Mouse (Mus musculus) forebrain, embryonic 10.5 days (tissue): ENCODE measurements around the gene Spata4. TPM values are rescaled to one million over a fixed set of nuclear protein-coding genes. Genes with fewer than 3 reads are reported as not detected.
"Not testable (repeated sequence)": the region's sequence is repeated elsewhere in the genome, so short reads cannot be mapped to it uniquely, and the experiment has no call there.

Experiments
- DNase-seq: peaks from one replicate; pipeline ENCODE4 v3.0.0-alpha.2; 2017; ENCODE audit warnings: low spot score; ENCODE audit errors: extremely low spot score
- H3K27ac ChIP-seq: fragments of 300-500 bp; sonication (generic); 2 replicates; pipeline ENCODE4 v1.5.1; 2016; ENCODE audit warnings: mild to moderate bottlenecking
- H3K27me3 ChIP-seq: fragments of 300-500 bp; sonication (generic); 2 replicates; pipeline ENCODE4 v1.6.1; 2016; ENCODE audit warnings: mild to moderate bottlenecking; ENCODE audit not compliant: poor library complexity, severe bottlenecking
- H3K36me3 ChIP-seq: fragments of 300-500 bp; sonication (generic); replicated peaks from 2 replicates; pipeline ENCODE4 v1.6.1; 2016; ENCODE audit warnings: mild to moderate bottlenecking, moderate library complexity
- H3K4me1 ChIP-seq: fragments of 300-500 bp; sonication (generic); 2 replicates; pipeline ENCODE4 v1.6.1; 2016
- H3K4me3 ChIP-seq: fragments of 300-500 bp; sonication (generic); 2 replicates; pipeline ENCODE4 v1.5.1; 2016; ENCODE audit warnings: mild to moderate bottlenecking, moderate library complexity
- H3K9me3 ChIP-seq: fragments of 300-500 bp; sonication (generic); 2 replicates; pipeline ENCODE4 v1.6.1; 2016; ENCODE audit warnings: mild to moderate bottlenecking, moderate library complexity
- WGBS: fragments of 180-500 bp; shearing (Covaris S2); methylation state at CpG from one replicate; pipeline ENCODE4 v1.1.7; 2016; 5-methylcytosine and 5-hydroxymethylcytosine counted together
- polyA plus RNA-seq: library from polyadenylated mRNA; unstranded; fragments of >200 nt; fragmentation: Nextera tagmentation; extraction: Ambion mirVana; gene quantifications from 2 replicates; pipeline ENCODE4 v1.2.1, GENCODE M21; 2016

The Spata4 gene
- polyA plus RNA-seq, 1 experiment from 2014 or later = not detected

- Histone ChIP-seq H3K27me3 (no peaks in the 10 kb centered on the region), H3K27ac (no peak overlapping the region), H3K4me3 (no peak overlapping the region), H3K4me1 (peaks cover 9% of the 10 kb centered on the region), H3K9me3 (no peaks in the 10 kb centered on the region), H3K36me3 (no peaks in the 10 kb centered on the region)
- 87% methylated on average over 4 of the region's 4 CpGs for WGBS
- no peak for DNase-seq
Observed at GRCm38 (mm10) chr8:54603440-54603839, 2.9 kb downstream of the Spata4 start.

GRCm38 (mm10) chr8:54609336-54609735, 8.8 kb downstream of the Spata4 start:
- H3K27me3 ChIP-seq = no peaks in the 10 kb centered on the region
- H3K4me1 ChIP-seq = no peaks in the 10 kb centered on the region
- no peak for DNase-seq
- H3K27ac ChIP-seq = no peak overlapping the region
- WGBS = 93% methylated on average over 2 of the region's 2 CpGs
- no peaks in the 10 kb centered on the region for H3K9me3 ChIP-seq
- no peaks in the 10 kb centered on the region for H3K36me3 ChIP-seq
- no peak overlapping the region for H3K4me3 ChIP-seq

GRCm38 (mm10) chr8:54610238-54610637, 9.7 kb downstream of the Spata4 start:
- H3K36me3 ChIP-seq = no peaks in the 10 kb centered on the region
- H3K9me3 ChIP-seq = no peaks in the 10 kb centered on the region
- no peak for DNase-seq
- no peak overlapping the region for H3K27ac ChIP-seq
- H3K4me3 ChIP-seq = no peak overlapping the region
- no peaks in the 10 kb centered on the region for H3K4me1 ChIP-seq
- 90% methylated on average over 4 of the region's 4 CpGs for WGBS
- H3K27me3 ChIP-seq = no peaks in the 10 kb centered on the region

GRCm38 (mm10) chr8:54616710-54617109, 16.1 kb downstream of the Spata4 start:
- not testable (repeated sequence) for H3K9me3 ChIP-seq, DNase-seq, H3K4me1 ChIP-seq, H3K36me3 ChIP-seq, H3K27me3 ChIP-seq, H3K27ac ChIP-seq, H3K4me3 ChIP-seq
- 86% methylated on average over 17 of the region's 17 CpGs for WGBS

DNA sequence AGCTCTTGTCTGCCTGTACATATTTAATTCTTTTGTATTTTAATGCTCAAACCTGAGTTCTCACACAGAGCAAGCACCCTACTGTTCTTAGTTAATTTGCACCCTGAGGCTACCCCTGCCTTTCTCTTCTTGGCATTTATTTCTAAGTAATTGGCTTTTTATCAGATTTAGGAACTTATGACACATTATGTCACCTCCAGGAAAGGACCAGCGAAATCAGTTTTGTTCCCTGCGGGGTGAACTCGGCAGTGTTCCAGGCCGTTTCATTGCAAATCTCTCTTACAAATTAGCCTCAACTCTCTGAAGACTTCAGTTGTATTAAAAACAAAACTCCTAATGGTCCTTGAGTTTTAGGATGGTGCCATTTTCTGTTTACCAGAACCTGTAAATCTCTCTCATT, 38.1 kb downstream of the Spata4 start:
- Histone ChIP-seq H3K4me3 (no peak overlapping the region), H3K9me3 (no peaks in the 10 kb centered on the region), H3K27me3 (no peaks in the 10 kb centered on the region), H3K36me3 (no peaks in the 10 kb centered on the region), H3K4me1 (no peaks in the 10 kb centered on the region), H3K27ac (no peak overlapping the region)
- WGBS = 62% methylated on average over 4 of the region's 4 CpGs
- DNase-seq = no peak

Other genes with a start within 250 kb of the Spata4 start
- gene Asb5, start 71.2 kb upstream of the Spata4 start, polyA plus RNA-seq = 4.0 and 4.9 TPM in 2 replicates
- gene Spcs3, start 70.8 kb upstream of the Spata4 start, polyA plus RNA-seq = 91.4 and 99.6 TPM in 2 replicates